Mouse (Mus musculus): ENCODE measurements around the gene Tecta. TPM values are rescaled to one million over a fixed set of nuclear protein-coding genes. Genes with fewer than 3 reads are reported as not detected.

Tecta gene
- polyA plus RNA-seq (2012; rRNA removed): 0.03 TPM in 2 replicates

- Histone ChIP-seq H3K27ac (ENCODE audit: insufficient read depth, low read depth, low read length) (no peak within 1 kb of the TSS), H3K36me3 (ENCODE audit: control insufficient read depth, insufficient read depth, low read length) (no peaks in the 10 kb centered on the region), H3K27me3 (ENCODE audit: control insufficient read depth, insufficient read depth, low read length) (no peaks in the 10 kb centered on the region), H3K4me3 (ENCODE audit: low read depth, low read length) (no peak within 1 kb of the TSS), H3K4me1 (ENCODE audit: control insufficient read depth, insufficient read depth, insufficient read length, low read length) (no peaks in the 10 kb centered on the region)
- TF ChIP-seq POLR2A (IDR thresholded peaks at IDR 0.05; ENCODE audit: low read depth, low read length) (no peak), CTCF (IDR thresholded peaks at IDR 0.05; ENCODE audit: extremely low read depth, insufficient read length, insufficient replicate concordance, low read depth, low read length) (no peak)
- WGBS: 77% methylated on average over 6 of the region's 6 CpGs
Observed at GRCm38 (mm10) chr9:42399829-42400228, at the start of gene Tecta. Gene Tecta (minus strand): TSS chr9:42399929.

- no peak overlapping the region for H3K4me3 ChIP-seq (ENCODE audit: low read depth, low read length)
- peaks cover 32% of the 10 kb centered on the region for H3K36me3 ChIP-seq (ENCODE audit: control insufficient read depth, insufficient read depth, low read length)
- no peaks in the 10 kb centered on the region; the same call in 1 of the 2 replicates for H3K4me1 ChIP-seq (ENCODE audit: control insufficient read depth, insufficient read depth, insufficient read length, low read length)
- WGBS: 86% methylated on average over 6 of the region's 6 CpGs
- no peaks in the 10 kb centered on the region for H3K27me3 ChIP-seq (ENCODE audit: control insufficient read depth, insufficient read depth, low read length)
- H3K27ac ChIP-seq (ENCODE audit: insufficient read depth, low read depth, low read length): no peak overlapping the region
- TF ChIP-seq CTCF (IDR thresholded peaks at IDR 0.05; ENCODE audit: extremely low read depth, insufficient read length, insufficient replicate concordance, low read depth, low read length): no peak
- no peak for TF ChIP-seq POLR2A (IDR thresholded peaks at IDR 0.05; ENCODE audit: low read depth, low read length)
Observed at GRCm38 (mm10) chr9:42449043-42449442, 49.3 kb upstream of the Tecta start.

GRCm38 (mm10) chr9:42442100-42442499 is 42.4 kb upstream of the Tecta start:
- H3K27me3 ChIP-seq (ENCODE audit: control insufficient read depth, insufficient read depth, low read length): no peaks in the 10 kb centered on the region
- 83% methylated on average over 8 of the region's 8 CpGs for WGBS

GRCm38 (mm10) chr9:42441234-42441633 is 41.5 kb upstream of the Tecta start:
- TF ChIP-seq POLR2A (IDR thresholded peaks at IDR 0.05; ENCODE audit: low read depth, low read length) (no peak), CTCF (IDR thresholded peaks at IDR 0.05; ENCODE audit: extremely low read depth, insufficient read length, insufficient replicate concordance, low read depth, low read length) (no peak)
- 34% methylated on average over 2 of the region's 2 CpGs for WGBS
- H3K36me3 ChIP-seq (ENCODE audit: control insufficient read depth, insufficient read depth, low read length): peaks cover 53% of the 10 kb centered on the region

More at GRCm38 (mm10) chr9:42442100-42442499, 42.4 kb upstream of the Tecta start:
- Histone ChIP-seq H3K4me1 (ENCODE audit: control insufficient read depth, insufficient read depth, insufficient read length, low read length) (peaks cover 8% of the 10 kb centered on the region; the same call in 1 of the 2 replicates), H3K4me3 (ENCODE audit: low read depth, low read length) (no peak overlapping the region), H3K27ac (ENCODE audit: insufficient read depth, low read depth, low read length) (no peak overlapping the region), H3K36me3 (ENCODE audit: control insufficient read depth, insufficient read depth, low read length) (peaks cover 48% of the 10 kb centered on the region)
- no peak for TF ChIP-seq CTCF (IDR thresholded peaks at IDR 0.05; ENCODE audit: extremely low read depth, insufficient read length, insufficient replicate concordance, low read depth, low read length)
- TF ChIP-seq POLR2A (IDR thresholded peaks at IDR 0.05; ENCODE audit: low read depth, low read length): no peak

GRCm38 (mm10) chr9:42439446-42439845 is 39.7 kb upstream of the Tecta start:
- TF ChIP-seq CTCF (IDR thresholded peaks at IDR 0.05; ENCODE audit: extremely low read depth, insufficient read length, insufficient replicate concordance, low read depth, low read length) (no peak), POLR2A (IDR thresholded peaks at IDR 0.05; ENCODE audit: low read depth, low read length) (no peak)
- H3K27me3 ChIP-seq (ENCODE audit: control insufficient read depth, insufficient read depth, low read length): no peaks in the 10 kb centered on the region
- 94% methylated on average over 4 of the region's 4 CpGs for WGBS
- peaks cover 8% of the 10 kb centered on the region; the same call in 1 of the 2 replicates for H3K4me1 ChIP-seq (ENCODE audit: control insufficient read depth, insufficient read depth, insufficient read length, low read length)
- no peak overlapping the region for H3K27ac ChIP-seq (ENCODE audit: insufficient read depth, low read depth, low read length)
- peaks cover 48% of the 10 kb centered on the region for H3K36me3 ChIP-seq (ENCODE audit: control insufficient read depth, insufficient read depth, low read length)
- no peak overlapping the region for H3K4me3 ChIP-seq (ENCODE audit: low read depth, low read length)

More at GRCm38 (mm10) chr9:42441234-42441633, 41.5 kb upstream of the Tecta start:
- H3K27me3 ChIP-seq (ENCODE audit: control insufficient read depth, insufficient read depth, low read length): no peaks in the 10 kb centered on the region
- H3K27ac ChIP-seq (ENCODE audit: insufficient read depth, low read depth, low read length): peak overlapping the region; percentile 76
- peaks cover 8% of the 10 kb centered on the region; the same call in 1 of the 2 replicates for H3K4me1 ChIP-seq (ENCODE audit: control insufficient read depth, insufficient read depth, insufficient read length, low read length)
- H3K4me3 ChIP-seq (ENCODE audit: low read depth, low read length): no peak overlapping the region

GRCm38 (mm10) chr9:42432155-42432554 is 32.4 kb upstream of the Tecta start:
- Histone ChIP-seq H3K4me3 (ENCODE audit: low read depth, low read length) (no peak overlapping the region), H3K36me3 (ENCODE audit: control insufficient read depth, insufficient read depth, low read length) (peaks cover 40% of the 10 kb centered on the region), H3K27ac (ENCODE audit: insufficient read depth, low read depth, low read length) (no peak overlapping the region), H3K4me1 (ENCODE audit: control insufficient read depth, insufficient read depth, insufficient read length, low read length) (no peaks in the 10 kb centered on the region), H3K27me3 (ENCODE audit: control insufficient read depth, insufficient read depth, low read length) (no peaks in the 10 kb centered on the region)
- TF ChIP-seq CTCF (IDR thresholded peaks at IDR 0.05; ENCODE audit: extremely low read depth, insufficient read length, insufficient replicate concordance, low read depth, low read length) (no peak), POLR2A (IDR thresholded peaks at IDR 0.05; ENCODE audit: low read depth, low read length) (no peak)
- WGBS: 97% methylated on average over 2 of the region's 2 CpGs

GRCm38 (mm10) chr9:42431606-42432005 is 31.9 kb upstream of the Tecta start:
- TF ChIP-seq CTCF (IDR thresholded peaks at IDR 0.05; ENCODE audit: extremely low read depth, insufficient read length, insufficient replicate concordance, low read depth, low read length): no peak
- TF ChIP-seq POLR2A (IDR thresholded peaks at IDR 0.05; ENCODE audit: low read depth, low read length): no peak
- Histone ChIP-seq H3K4me3 (ENCODE audit: low read depth, low read length) (no peak overlapping the region), H3K4me1 (ENCODE audit: control insufficient read depth, insufficient read depth, insufficient read length, low read length) (no peaks in the 10 kb centered on the region), H3K27me3 (ENCODE audit: control insufficient read depth, insufficient read depth, low read length) (no peaks in the 10 kb centered on the region), H3K36me3 (ENCODE audit: control insufficient read depth, insufficient read depth, low read length) (peaks cover 39% of the 10 kb centered on the region), H3K27ac (ENCODE audit: insufficient read depth, low read depth, low read length) (no peak overlapping the region)
- 87% methylated on average over 2 of the region's 2 CpGs for WGBS
